Mouse (Mus musculus) kidney, postnatal 10 days (tissue): ENCODE results near the gene Sim1.

ENCODE experiments used
- DNase-seq: peaks from one replicate; pipeline ENCODE4 v3.0.0; 2021; ENCODE audit warnings: mixed read lengths

The Sim1 gene

GRCm38 (mm10) chr10:50901601-50902475 is 7.3 kb downstream of the Sim1 start:
- no peak for DNase-seq

GRCm38 (mm10) chr10:50902741-50903715 is 8.5 kb downstream of the Sim1 start:
- peak; percentile 83 for DNase-seq

- DNase-seq, result no peak
These were observed 9.6 kb downstream of the Sim1 start for GRCm38 (mm10) chr10:50903846-50904763.

GRCm38 (mm10) chr10:50904764-50905701 is 10.5 kb downstream of the Sim1 start:
- no peak for DNase-seq

GRCm38 (mm10) chr10:50910400-50910799 is 15.8 kb downstream of the Sim1 start:
- no peak for DNase-seq

- no peak for DNase-seq
These were observed 16.4 kb downstream of the Sim1 start for GRCm38 (mm10) chr10:50910861-50911410.

- no peak for DNase-seq
These were observed 21.1 kb downstream of the Sim1 start for GRCm38 (mm10) chr10:50915607-50916006.

- DNase-seq, result no peak
These were observed 34.7 kb downstream of the Sim1 start for GRCm38 (mm10) chr10:50929281-50929680.

- DNase-seq, result no peak
These were observed 41.1 kb downstream of the Sim1 start for GRCm38 (mm10) chr10:50935673-50936072.

GRCm38 (mm10) chr10:50973625-50974024 is 79.1 kb downstream of the Sim1 start:
- DNase-seq, result no peak

- DNase-seq, result no peak
These were observed 87.3 kb downstream of the Sim1 start for GRCm38 (mm10) chr10:50981849-50982248.

GRCm38 (mm10) chr10:50983620-50984019 is 89.1 kb downstream of the Sim1 start:
- DNase-seq, result no peak

GRCm38 (mm10) chr10:51007798-51008197 is 113.2 kb downstream of the Sim1 start:
- no peak for DNase-seq

GRCm38 (mm10) chr10:51011391-51012150 is 117.0 kb downstream of the Sim1 start:
- no peak for DNase-seq

- DNase-seq, result no peak
These were observed 120.3 kb downstream of the Sim1 start for GRCm38 (mm10) chr10:51014901-51015300.

GRCm38 (mm10) chr10:51015362-51015761 is 120.8 kb downstream of the Sim1 start:
- no peak for DNase-seq

GRCm38 (mm10) chr10:51023308-51024279 is 129.0 kb downstream of the Sim1 start:
- no peak for DNase-seq
